Mouse (Mus musculus) midbrain, embryonic 13.5 days (tissue): ENCODE measurements around the gene Spint2. TPM values are rescaled to one million over a fixed set of nuclear protein-coding genes. Genes with fewer than 3 reads are reported as not detected.
"Not testable (repeated sequence)": the region's sequence is repeated elsewhere in the genome, so short reads cannot be mapped to it uniquely, and the experiment has no call there.

Source experiments
- ATAC-seq: fragments of 200-750 bp; cut with Nextera tagmentation; 2 replicates; pipeline ENCODE4 v1.8.0; 2017; ENCODE audit warnings: mild to moderate bottlenecking, moderate TSS enrichment, moderate library complexity
- H3K27ac ChIP-seq: fragments of 300-500 bp; sonication (generic); 2 replicates; pipeline ENCODE4 v1.5.1; 2015; ENCODE audit warnings: inconsistent platforms, mild to moderate bottlenecking, moderate library complexity
- H3K27me3 ChIP-seq: fragments of 300-500 bp; sonication (generic); 2 replicates; pipeline ENCODE4 v1.6.1; 2015; ENCODE audit warnings: mild to moderate bottlenecking, inconsistent platforms
- H3K36me3 ChIP-seq: fragments of 300-500 bp; sonication (generic); 2 replicates; pipeline ENCODE4 v1.6.1; 2015; ENCODE audit warnings: mild to moderate bottlenecking, inconsistent platforms
- H3K4me1 ChIP-seq: fragments of 300-500 bp; sonication (generic); replicated peaks from 2 replicates; pipeline ENCODE4 v1.6.1; 2015; ENCODE audit warnings: inconsistent platforms
- H3K4me2 ChIP-seq: fragments of 300-500 bp; sonication (generic); replicated peaks from 2 replicates; pipeline ENCODE4 v1.6.1; 2015; ENCODE audit warnings: moderate library complexity, mild to moderate bottlenecking, inconsistent platforms
- H3K4me3 ChIP-seq: fragments of 300-500 bp; sonication (generic); replicated peaks from 2 replicates; pipeline ENCODE4 v1.5.1; 2015; ENCODE audit warnings: mild to moderate bottlenecking, inconsistent platforms
- H3K9ac ChIP-seq: fragments of 300-500 bp; sonication (generic); replicated peaks from 2 replicates; pipeline ENCODE4 v1.6.1; 2015; ENCODE audit warnings: mild to moderate bottlenecking, inconsistent platforms
- H3K9me3 ChIP-seq: fragments of 300-500 bp; sonication (generic); 2 replicates; pipeline ENCODE4 v1.6.1; 2016; ENCODE audit warnings: mild to moderate bottlenecking, inconsistent platforms
- WGBS: fragments of 180-500 bp; shearing (Covaris S2); methylation state at CpG from one replicate; pipeline ENCODE4 v1.1.7; 2015; 5-methylcytosine and 5-hydroxymethylcytosine counted together
- polyA plus RNA-seq: library from polyadenylated mRNA; unstranded; fragments of >200 nt; fragmentation: Nextera tagmentation; extraction: Ambion mirVana; gene quantifications from 2 replicates; pipeline ENCODE4 v1.2.1, GENCODE M21; 2015

Spint2 gene
- polyA plus RNA-seq, 1 experiment from 2014 or later: 26.1 TPM

GRCm38 (mm10) chr7:29247314-29247700 is 34.4 kb downstream of the Spint2 start:
- ATAC-seq: peak; percentile 66
- Histone ChIP-seq H3K9me3 (no peaks in the 10 kb centered on the region), H3K27me3 (peaks cover 26% of the 10 kb centered on the region), H3K36me3 (peaks cover 24% of the 10 kb centered on the region), H3K4me3 (peak overlapping the region; percentile 12; the same call in 1 of the 2 replicates), H3K27ac (no peak overlapping the region), H3K4me2 (peak overlapping the region; percentile 45), H3K4me1 (peaks cover 10% of the 10 kb centered on the region), H3K9ac (no peak overlapping the region)
- WGBS: 28% methylated on average over 16 of the region's 16 CpGs

- H3K4me3 ChIP-seq: no peak overlapping the region
- H3K36me3 ChIP-seq: peaks cover 24% of the 10 kb centered on the region
- H3K27ac ChIP-seq: no peak overlapping the region
- H3K27me3 ChIP-seq: peaks cover 26% of the 10 kb centered on the region
- WGBS: 87% methylated on average over 21 of the region's 21 CpGs
- H3K9ac ChIP-seq: no peak overlapping the region
- no peak overlapping the region for H3K4me2 ChIP-seq
- H3K9me3 ChIP-seq: no peaks in the 10 kb centered on the region
- peaks cover 10% of the 10 kb centered on the region for H3K4me1 ChIP-seq
- ATAC-seq: no peak
Measured at GRCm38 (mm10) chr7:29246619-29247313, 34.9 kb downstream of the Spint2 start.

- H3K27me3 ChIP-seq: peaks cover 26% of the 10 kb centered on the region
- H3K36me3 ChIP-seq: peaks cover 24% of the 10 kb centered on the region
- WGBS: 85% methylated on average over 5 of the region's 5 CpGs
- no peak overlapping the region for H3K9ac ChIP-seq
- H3K9me3 ChIP-seq: no peaks in the 10 kb centered on the region
- H3K4me2 ChIP-seq: no peak overlapping the region
- H3K27ac ChIP-seq: no peak overlapping the region
- ATAC-seq: no peak
- H3K4me1 ChIP-seq: peaks cover 10% of the 10 kb centered on the region
- H3K4me3 ChIP-seq: no peak overlapping the region
Measured at GRCm38 (mm10) chr7:29246015-29246414, 35.7 kb downstream of the Spint2 start.

GRCm38 (mm10) chr7:29244732-29245416 is 36.8 kb downstream of the Spint2 start:
- Histone ChIP-seq H3K36me3 (peaks cover 24% of the 10 kb centered on the region), H3K27ac (no peak overlapping the region), H3K4me1 (peaks cover 10% of the 10 kb centered on the region), H3K9me3 (no peaks in the 10 kb centered on the region), H3K27me3 (peaks cover 26% of the 10 kb centered on the region), H3K4me3 (no peak overlapping the region), H3K4me2 (no peak overlapping the region), H3K9ac (no peak overlapping the region)
- ATAC-seq: no peak
- WGBS: 87% methylated on average over 7 of the region's 7 CpGs

- Histone ChIP-seq H3K9ac (peak within 1 kb of the TSS; percentile 73), H3K4me2 (peak within 1 kb of the TSS; percentile 84), H3K4me3 (peak within 1 kb of the TSS; percentile 71), H3K27ac (peak within 1 kb of the TSS; percentile 89), H3K27me3 (peaks cover 6% of the 10 kb centered on the region), H3K9me3 (no peaks in the 10 kb centered on the region), H3K4me1 (peaks cover 13% of the 10 kb centered on the region), H3K36me3 (no peaks in the 10 kb centered on the region)
- peak; percentile 97 for ATAC-seq
- WGBS: under 1% methylated on average over 60 of the region's 60 CpGs
Measured at GRCm38 (mm10) chr7:29238019-29238967, 43.4 kb downstream of the Spint2 start, which contains the start of gene Yif1b. TSS of gene Yif1b (plus strand) at chr7:29238329.

- Histone ChIP-seq H3K27ac (peak overlapping the region; percentile 89), H3K9ac (peak overlapping the region; percentile 59), H3K4me2 (peak overlapping the region; percentile 84), H3K4me1 (peaks cover 13% of the 10 kb centered on the region), H3K27me3 (peaks cover 13% of the 10 kb centered on the region), H3K4me3 (peak overlapping the region; percentile 71)
- peak; percentile 37 for ATAC-seq
- H3K36me3 ChIP-seq, H3K9me3 ChIP-seq: not testable (repeated sequence)
- WGBS: 32% methylated on average over 6 of the region's 6 CpGs
Measured at GRCm38 (mm10) chr7:29237596-29237995, 44.1 kb downstream of the Spint2 start.

- Histone ChIP-seq H3K4me2 (no peak overlapping the region), H3K36me3 (no peaks in the 10 kb centered on the region), H3K4me3 (no peak overlapping the region), H3K9ac (no peak overlapping the region), H3K27ac (no peak overlapping the region), H3K9me3 (no peaks in the 10 kb centered on the region), H3K27me3 (peaks cover 23% of the 10 kb centered on the region), H3K4me1 (peaks cover 19% of the 10 kb centered on the region)
- no peak for ATAC-seq
- 87% methylated on average over 4 of the region's 4 CpGs for WGBS
Measured at GRCm38 (mm10) chr7:29236593-29236992, 45.1 kb downstream of the Spint2 start.

GRCm38 (mm10) chr7:29234661-29235060 is 47.1 kb downstream of the Spint2 start:
- H3K4me1 ChIP-seq: peaks cover 18% of the 10 kb centered on the region
- 79% methylated on average over 5 of the region's 5 CpGs for WGBS
- H3K9me3 ChIP-seq: no peaks in the 10 kb centered on the region
- H3K27me3 ChIP-seq: peaks cover 42% of the 10 kb centered on the region
- no peak overlapping the region for H3K4me3 ChIP-seq
- no peak for ATAC-seq
- H3K36me3 ChIP-seq: no peaks in the 10 kb centered on the region
- no peak overlapping the region for H3K27ac ChIP-seq
- no peak overlapping the region for H3K9ac ChIP-seq
- no peak overlapping the region for H3K4me2 ChIP-seq

GRCm38 (mm10) chr7:29233745-29234144 is 48.0 kb downstream of the Spint2 start:
- Histone ChIP-seq H3K4me2 (no peak overlapping the region), H3K4me3 (no peak overlapping the region), H3K36me3 (no peaks in the 10 kb centered on the region), H3K27ac (no peak overlapping the region), H3K9ac (no peak overlapping the region), H3K27me3 (peaks cover 47% of the 10 kb centered on the region), H3K4me1 (peaks cover 9% of the 10 kb centered on the region), H3K9me3 (no peaks in the 10 kb centered on the region)
- ATAC-seq: no peak
- WGBS: 83% methylated on average over 6 of the region's 6 CpGs

GRCm38 (mm10) chr7:29232247-29233013 is 49.3 kb downstream of the Spint2 start, which contains the start of gene Kcnk6:
TSS of gene Kcnk6 (minus strand) at chr7:29232515.
- peak; percentile 53; the same call in 1 of the 2 replicates for ATAC-seq

GRCm38 (mm10) chr7:29231517-29231916 is 50.2 kb downstream of the Spint2 start:
- Histone ChIP-seq H3K27ac (no peak overlapping the region), H3K27me3 (peaks cover 47% of the 10 kb centered on the region), H3K4me2 (no peak overlapping the region), H3K9me3 (no peaks in the 10 kb centered on the region), H3K4me3 (no peak overlapping the region), H3K4me1 (peaks cover 6% of the 10 kb centered on the region), H3K9ac (no peak overlapping the region), H3K36me3 (no peaks in the 10 kb centered on the region)
- no peak for ATAC-seq
- 54% methylated on average over 3 of the region's 3 CpGs for WGBS

More at GRCm38 (mm10) chr7:29232247-29233013, 49.3 kb downstream of the Spint2 start, which contains the start of gene Kcnk6:
- peak within 1 kb of the TSS; percentile 67 for H3K9ac ChIP-seq
- peaks cover 47% of the 10 kb centered on the region for H3K27me3 ChIP-seq
- H3K4me3 ChIP-seq: peak within 1 kb of the TSS; percentile 46
- H3K4me1 ChIP-seq: peaks cover 6% of the 10 kb centered on the region
- H3K27ac ChIP-seq: no peak within 1 kb of the TSS
- H3K9me3 ChIP-seq: no peaks in the 10 kb centered on the region
- 2% methylated on average over 59 of the region's 62 CpGs for WGBS
- peak within 1 kb of the TSS; percentile 77 for H3K4me2 ChIP-seq
- no peaks in the 10 kb centered on the region for H3K36me3 ChIP-seq
